17 mouse cellular contexts compared by ENCODE assay signal in genomic region chr2:58543252-58543651, GRCm38 (mm10). TPM values are rescaled to one million over a fixed set of nuclear protein-coding genes. Genes with fewer than 3 reads are reported as not detected.
"Had no signal": no experiment of that assay in that cellular context is flagged by ENCODE, and none has a peak within 500 bp of the region (broad histone marks: within the 10 kb centered on the region; RNA-seq: fewer than 3 reads in every experiment).

No protein-coding gene starts in this region.

- H3K27me3 ChIP-seq: neural tube, embryonic 13.5 days; neural tube, embryonic 15.5 days; stomach, embryonic 15.5 days had no signal

- DNase-seq: retina, postnatal 1 day; right cerebral cortex, adult 18-20 months; right cerebral cortex, postnatal 14 days; right cerebral cortex, postnatal 25 days; right cerebral cortex, postnatal 4 days; spleen, adult 18-20 months; thymus, adult 18-20 months; thymus, adult 2 months; thymus, postnatal 14 days; thymus, postnatal 25 days; thymus, postnatal 36 days; thymus, postnatal 4 days had no signal

- H3K9ac ChIP-seq: neural tube, embryonic 13.5 days; neural tube, embryonic 15.5 days; stomach, embryonic 15.5 days had no signal

- H3K36me3 ChIP-seq: neural tube, embryonic 13.5 days; neural tube, embryonic 15.5 days; stomach, embryonic 15.5 days had no signal

- H3K27ac ChIP-seq: neural tube, embryonic 13.5 days; neural tube, embryonic 15.5 days; stomach, embryonic 15.5 days; stomach, postnatal 0 days had no signal

- H3K4me3 ChIP-seq: neural tube, embryonic 13.5 days; neural tube, embryonic 15.5 days; stomach, embryonic 15.5 days had no signal

RNA-seq across cellular contexts. Expression of gene Acvr1, which starts 23.7 kb away (rescaled TPM):
- total RNA-seq: neutrophil, adult 5-6 weeks had no signal

RNA-seq across cellular contexts. Expression of gene Upp2, which starts 23.8 kb away (rescaled TPM):
- total RNA-seq: neutrophil, adult 5-6 weeks had no signal
